Mouse (Mus musculus) thymus, postnatal 4 days (tissue): ENCODE data around the gene Rubcnl.

Source experiments
- DNase-seq: peaks from one replicate; pipeline ENCODE4 v3.0.0; 2021

Rubcnl gene

DNA sequence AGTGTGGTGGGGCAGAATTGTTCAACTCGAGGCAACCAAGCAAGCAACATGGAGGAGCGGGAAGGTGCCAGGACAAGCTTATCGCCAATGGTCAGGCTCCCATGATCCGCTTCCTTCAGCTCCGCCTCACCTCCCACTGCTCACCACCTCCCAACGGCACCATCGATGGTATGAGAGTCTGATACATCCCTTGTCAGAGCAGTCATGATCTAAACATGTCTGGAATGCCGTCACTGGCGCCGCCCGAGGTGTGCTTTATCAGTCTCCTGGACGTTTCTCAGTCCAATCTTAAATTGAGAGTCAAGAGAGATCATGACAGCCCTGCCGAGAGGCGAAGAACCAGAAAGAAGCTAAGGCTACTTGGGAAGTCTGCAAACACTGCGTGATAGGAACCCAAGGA, 55.3 kb downstream of the Rubcnl start:
- DNase-seq: no peak

DNA sequence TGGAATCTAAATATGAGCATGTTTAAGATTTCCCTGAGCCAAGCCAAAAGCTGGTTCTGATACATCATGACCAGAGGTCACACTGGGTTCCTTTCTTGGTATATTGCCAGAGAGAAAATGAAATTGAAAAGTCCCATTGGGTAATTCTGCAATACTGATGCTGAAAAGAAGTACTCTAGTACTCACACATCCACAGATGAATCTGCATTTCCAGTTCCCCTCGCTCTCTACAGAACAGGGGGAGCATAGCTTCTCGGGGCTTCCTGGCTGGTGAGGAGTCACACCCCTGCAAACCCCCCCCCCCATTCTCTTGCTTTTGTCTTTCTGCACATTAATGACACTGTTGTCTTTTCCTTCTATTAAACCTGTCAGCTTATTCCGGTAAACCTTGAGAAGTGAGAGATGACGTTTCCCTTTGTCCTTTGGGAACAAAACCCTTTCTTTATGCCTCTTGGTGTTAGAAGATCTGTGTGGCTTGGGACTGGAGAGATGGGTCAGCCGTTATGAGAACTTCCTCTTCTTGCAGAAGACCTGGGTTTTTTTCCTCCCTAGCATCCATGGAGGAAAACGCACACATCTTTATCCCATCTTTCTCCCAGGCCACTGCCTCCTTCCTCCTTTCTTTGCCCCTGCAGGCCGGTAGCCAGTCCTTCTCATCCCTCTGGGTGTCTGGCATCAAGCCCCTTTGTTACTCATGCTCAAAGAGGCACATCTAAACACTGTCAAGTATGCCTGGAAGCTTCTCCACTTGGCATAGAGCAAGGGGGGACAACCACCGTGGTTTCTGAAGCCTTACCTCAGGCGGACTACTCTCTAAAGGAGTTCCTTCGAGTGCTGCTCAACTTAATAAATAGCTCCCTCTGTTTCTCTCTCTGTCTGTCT, 59.7 kb downstream of the Rubcnl start:
- DNase-seq: no peak

DNA sequence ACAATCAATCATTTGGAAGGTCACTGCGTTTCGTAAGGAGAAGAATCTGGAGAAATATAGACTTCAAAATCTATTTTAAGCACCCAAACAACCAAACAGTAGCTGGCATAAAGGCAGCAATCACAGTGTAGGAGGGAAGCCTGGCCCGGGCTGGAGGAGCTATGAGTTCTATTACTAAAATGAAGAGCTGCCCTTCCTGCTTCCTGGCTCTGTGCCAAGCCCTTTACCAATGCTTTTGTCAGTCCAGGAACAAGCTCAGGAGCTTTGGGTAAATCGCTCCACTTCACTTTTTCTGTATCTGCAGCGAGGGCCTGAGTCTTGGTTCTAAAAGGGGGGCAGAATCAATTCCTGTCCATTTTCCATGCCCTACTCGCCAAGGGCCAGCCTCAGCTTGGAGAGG, 62.1 kb downstream of the Rubcnl start:
- no peak for DNase-seq
